Mouse (Mus musculus): ENCODE results near the gene Ppp2r5e. TPM values are rescaled to one million over a fixed set of nuclear protein-coding genes. Genes with fewer than 3 reads are reported as not detected.
"Not testable (repeated sequence)": the region's sequence is repeated elsewhere in the genome, so short reads cannot be mapped to it uniquely, and the experiment has no call there.

Ppp2r5e gene
- total RNA-seq, 2 experiments from 2014 or later, result 24.2 to 26.9 TPM

DNA sequence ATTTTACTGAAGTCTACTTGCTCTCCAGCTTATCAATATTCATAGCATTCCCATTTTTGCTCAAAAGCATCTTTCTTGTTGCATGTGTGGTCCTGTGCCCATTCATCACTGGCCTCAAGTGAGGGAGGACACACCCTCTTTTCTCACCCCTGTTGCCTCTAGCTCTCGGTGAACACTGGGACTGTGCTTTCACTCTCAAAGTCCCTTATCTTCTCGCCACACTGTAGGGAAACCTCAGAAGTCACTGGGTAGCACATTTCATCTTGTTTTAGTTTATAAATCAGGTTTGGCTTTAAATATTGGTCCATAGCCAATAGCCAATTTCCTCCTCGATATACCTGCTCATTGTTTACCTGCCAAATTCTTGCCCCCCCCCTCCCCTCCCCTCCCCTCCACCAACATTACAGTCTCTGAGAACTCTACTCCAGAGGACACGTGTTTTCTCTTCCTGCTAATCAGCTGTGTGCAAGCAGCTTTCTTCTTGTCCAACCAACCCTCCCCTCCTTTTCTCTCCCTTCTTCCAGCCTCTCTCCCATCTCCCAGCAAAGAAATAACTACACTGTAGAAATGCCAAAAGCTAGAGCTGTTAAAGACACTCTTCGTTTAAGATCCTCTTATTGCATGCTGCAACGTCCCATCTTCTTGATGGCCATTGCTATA is 90.9 kb downstream of the Ppp2r5e start:
- DNase-seq, result no peak
- intact Hi-C loops (cut with DNase I; ENCODE audit: low total_unique reads), result no loop called here

DNA sequence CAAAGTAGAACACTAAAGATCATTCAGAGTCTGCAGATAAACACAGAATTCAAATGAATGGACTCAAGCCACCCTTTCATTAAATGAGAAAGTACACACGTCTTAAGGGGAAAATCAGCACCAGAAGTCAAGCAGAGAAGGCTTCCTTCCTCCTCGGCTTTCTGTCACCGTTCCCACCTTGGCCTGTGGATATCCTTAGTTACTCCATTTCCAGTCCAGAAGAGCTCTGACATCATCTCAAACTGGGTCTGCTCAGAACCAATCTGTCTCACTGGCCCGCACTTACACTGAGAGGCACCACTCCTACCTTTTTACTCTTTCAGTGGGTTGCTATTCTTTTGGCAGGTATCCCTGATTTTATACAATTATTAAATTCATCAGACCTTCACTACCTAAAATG is 93.4 kb downstream of the Ppp2r5e start:
- intact Hi-C loops (cut with DNase I; ENCODE audit: low total_unique reads), result no loop called here
- DNase-seq, result no peak

DNA sequence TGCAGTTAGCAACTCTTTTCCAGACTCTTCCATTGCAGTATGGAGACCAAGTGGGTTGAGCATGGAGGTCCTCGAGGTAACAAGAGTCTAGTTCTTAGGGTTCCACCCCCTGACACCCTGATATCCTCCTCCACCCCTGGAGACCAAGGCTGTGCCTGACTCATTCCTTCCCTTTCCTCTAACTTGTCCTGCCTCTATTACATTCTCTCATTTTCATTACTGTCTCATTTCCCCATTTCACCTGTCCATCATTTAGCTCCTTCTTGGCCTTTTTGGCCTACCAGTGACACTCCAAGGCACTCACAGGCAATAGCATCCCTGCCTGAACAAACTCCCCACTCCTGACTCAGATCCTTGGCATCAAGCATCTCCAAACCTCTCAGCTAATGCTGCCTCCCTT is 98.3 kb downstream of the Ppp2r5e start:
- intact Hi-C loops (cut with DNase I; ENCODE audit: low total_unique reads), result no loop called here
- DNase-seq, result no peak

DNA sequence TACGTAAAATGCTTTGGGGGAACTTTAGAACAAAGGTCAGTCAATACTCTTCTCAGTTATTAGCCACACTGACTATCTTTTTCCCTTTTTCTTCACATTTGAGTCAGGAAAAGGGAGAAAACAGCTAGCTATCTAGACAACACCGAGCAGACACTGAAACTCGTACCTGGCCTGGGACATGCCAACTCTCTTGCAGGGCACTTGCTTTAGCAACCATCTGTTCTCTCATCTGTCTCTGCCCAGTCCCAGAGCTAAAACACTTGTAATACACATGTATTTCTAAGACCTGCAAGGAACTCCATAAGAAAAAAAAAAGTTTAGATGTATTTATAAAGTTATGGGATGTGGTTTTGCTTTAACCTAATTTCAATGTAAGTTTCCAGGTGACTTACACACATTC is 100.4 kb downstream of the Ppp2r5e start:
- intact Hi-C loops (cut with DNase I; ENCODE audit: low total_unique reads), result no loop called here
- no peak for DNase-seq

DNA sequence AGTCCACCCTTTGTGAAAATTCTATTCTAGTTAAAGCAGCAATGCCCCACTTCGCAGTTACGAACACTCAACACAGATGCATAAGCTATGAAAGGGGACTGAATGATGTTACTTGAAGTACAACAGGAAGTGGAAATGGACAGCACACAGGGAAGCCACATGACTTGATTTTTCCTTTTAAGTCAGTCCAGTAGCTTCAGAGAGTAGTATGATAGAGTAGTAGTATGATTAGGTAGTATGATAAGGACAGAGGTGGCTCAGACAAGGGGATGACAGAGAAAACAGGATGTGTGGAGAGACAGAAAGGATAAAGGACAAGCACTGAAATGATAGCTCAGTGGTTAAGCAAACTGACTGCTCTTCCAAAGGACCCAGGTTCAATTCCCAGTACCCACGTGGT is 101.4 kb downstream of the Ppp2r5e start:
- intact Hi-C loops (cut with DNase I; ENCODE audit: low total_unique reads), result no loop called here

DNA sequence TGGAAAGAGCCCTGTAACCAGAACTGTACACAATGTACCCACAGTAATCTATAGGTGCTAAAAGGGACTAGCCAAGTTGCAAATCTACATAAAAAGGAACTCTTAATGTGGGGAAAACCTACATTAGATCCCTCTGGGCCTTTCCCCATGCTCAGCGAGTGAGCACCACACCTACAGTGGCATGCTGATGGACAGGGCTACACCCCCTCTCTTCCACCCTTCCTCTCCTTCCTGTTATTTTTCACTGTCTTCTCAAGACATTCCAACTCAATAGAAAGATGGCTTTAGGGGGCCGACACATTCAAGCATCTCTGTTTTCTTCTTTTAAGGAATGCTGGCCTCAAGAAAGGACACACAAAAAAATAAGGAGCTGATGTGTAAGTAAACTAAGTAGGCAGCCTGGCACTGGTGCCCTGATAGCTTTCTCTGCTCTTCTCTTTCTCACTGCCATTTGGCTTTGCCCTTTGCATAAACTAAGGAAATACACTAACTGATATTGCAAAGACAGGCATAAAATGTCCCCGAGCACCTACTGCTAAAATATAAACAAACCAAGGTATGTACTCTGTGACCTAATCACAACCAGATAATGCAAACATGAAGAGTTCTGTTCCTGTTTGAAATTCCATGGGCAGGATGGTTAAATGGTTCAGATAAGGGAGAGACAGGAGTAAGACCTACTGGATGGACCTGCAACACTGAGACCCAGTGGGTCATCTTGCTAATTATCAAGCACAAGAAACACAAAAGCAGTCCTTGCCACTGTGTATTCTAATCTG is 103.3 kb downstream of the Ppp2r5e start:
- intact Hi-C loops (cut with DNase I; ENCODE audit: low total_unique reads), result no loop called here
- no peak for DNase-seq

More for the DNA sequence above, 101.4 kb downstream of the Ppp2r5e start:
- DNase-seq, result no peak

DNA sequence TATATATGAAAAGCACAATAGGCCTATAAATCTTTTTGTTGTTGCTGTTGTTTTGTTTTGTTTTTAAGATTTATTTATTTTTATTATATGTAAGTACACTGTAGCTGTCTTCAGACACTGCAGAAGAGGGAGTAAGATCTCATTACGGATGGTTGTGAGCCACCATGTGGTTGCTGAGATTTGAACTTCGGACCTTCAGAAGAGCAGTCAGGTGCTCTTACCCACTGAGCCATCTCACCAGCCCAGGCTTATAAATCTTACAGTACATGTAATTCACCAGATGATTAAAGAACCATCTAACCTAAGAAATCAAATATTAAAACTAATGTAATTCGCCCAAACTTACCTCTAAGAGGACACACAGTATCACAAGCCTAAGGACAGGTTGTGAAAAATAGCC is 103.9 kb downstream of the Ppp2r5e start:
- not testable (repeated sequence) for DNase-seq

DNA sequence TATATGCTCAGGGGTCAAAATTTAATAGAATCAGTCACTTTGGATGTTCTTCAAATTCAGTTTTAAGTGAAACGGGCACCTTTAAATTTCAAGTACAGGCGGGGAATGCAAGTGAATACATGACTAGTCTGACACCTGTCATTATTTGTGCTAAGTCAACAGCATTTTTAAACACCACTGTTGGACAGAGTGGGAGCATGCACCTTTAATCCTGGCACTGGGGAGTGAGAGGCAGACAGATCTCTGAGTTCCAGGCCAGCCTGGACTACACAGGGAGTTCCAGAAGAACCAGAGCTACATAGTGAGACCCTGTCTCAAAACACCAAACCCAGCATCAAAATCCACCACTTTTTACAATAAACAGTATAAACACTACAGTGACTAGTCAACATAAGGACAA is 108.5 kb downstream of the Ppp2r5e start:
- intact Hi-C loops (cut with DNase I; ENCODE audit: low total_unique reads), result no loop called here
- no peak for DNase-seq

More for the DNA sequence above, 103.9 kb downstream of the Ppp2r5e start:
- intact Hi-C loops (cut with DNase I; ENCODE audit: low total_unique reads), result not testable (repeated sequence)

DNA sequence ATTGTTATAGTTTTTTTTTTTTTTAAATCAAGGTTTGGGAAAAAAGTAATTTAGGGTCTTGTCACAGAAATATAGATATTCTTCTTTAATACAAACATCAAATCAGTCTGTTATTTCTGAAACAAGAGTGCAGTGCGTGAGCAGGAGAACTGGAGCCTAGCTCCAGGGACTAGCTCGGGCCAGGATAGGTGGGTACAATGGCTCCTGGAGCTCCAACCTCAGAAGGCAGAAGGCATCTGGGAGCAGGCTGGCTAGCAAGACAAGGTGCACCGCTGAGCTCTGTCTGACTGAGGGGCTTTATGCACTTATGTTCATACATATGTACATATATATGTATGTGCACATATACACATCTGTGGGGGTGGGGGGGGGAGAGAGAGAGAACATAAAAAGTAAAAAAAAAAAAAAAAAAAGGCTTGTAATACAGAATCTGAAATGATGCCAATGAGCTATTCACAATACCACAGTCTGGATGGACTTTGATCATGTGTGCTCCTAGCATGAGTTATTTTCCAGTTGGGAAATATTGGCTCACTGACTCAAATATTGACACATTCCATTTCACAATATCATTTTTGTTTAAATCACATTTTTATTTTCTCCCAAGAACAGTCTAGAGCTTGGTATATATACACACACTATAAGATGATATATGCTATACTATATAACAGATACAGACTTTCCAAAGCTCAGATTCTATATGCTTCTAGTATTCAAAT is 109.3 kb downstream of the Ppp2r5e start:
- no peak for DNase-seq
- intact Hi-C loops (cut with DNase I; ENCODE audit: low total_unique reads), result no loop called here

DNA sequence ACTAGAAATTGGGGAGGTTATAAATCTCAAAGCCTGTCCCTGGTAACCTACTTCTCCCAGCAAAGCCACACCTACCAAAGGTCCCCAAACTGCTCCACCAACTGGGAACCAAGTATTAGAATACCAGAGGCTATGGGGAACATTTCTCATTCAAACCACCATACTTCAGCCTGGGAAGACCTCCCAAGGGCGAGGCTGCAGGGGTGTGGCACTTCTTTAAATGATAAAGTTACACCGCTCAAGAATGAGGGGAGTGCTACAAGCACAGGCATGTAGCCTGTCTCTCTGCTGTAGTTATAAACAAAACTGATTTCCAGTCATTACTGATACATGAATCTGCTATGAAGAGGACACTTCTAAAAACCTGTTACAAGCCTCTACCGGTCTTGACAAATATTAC is 113.3 kb downstream of the Ppp2r5e start:
- intact Hi-C loops (cut with DNase I; ENCODE audit: low total_unique reads), result no loop called here
- DNase-seq, result no peak

DNA sequence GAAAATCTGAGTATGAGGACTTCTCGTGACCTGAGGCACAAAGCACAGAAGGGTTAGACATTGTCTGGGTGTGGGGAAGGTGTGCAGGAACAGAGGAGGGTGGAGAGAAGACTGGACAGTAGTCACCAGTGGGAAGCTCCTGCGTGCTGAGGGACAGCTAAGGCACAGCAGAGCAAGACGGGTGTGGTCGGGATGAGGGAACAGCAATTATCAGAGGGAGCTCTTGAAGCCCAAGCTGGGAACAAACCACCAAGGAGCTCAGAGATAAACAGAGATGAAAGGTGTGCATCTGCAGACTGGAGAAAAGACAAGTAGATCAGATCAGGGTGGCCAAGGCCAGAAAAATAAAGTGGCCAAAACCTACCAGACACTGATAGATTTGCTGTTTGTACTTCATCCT is 114.0 kb downstream of the Ppp2r5e start:
- no peak for DNase-seq
- intact Hi-C loops (cut with DNase I; ENCODE audit: low total_unique reads), result no loop called here

DNA sequence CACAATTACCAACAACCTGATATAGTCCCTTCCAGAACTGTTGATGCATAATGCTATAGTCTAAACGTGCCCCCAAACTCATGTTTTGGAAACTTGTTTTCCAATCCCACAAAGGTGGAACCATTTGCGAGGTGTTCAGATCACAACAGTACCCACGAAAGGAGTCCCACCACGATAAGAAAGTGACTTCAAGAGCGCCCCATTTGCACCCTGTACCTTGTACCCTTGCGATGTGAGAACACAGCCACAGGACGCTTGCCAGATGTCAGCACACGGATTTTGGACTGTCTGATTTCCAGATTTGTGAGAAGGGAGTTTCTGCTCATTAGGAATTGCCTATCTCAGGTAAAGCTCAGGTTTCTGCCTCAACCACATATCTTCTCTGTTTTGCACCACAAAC is 116.0 kb downstream of the Ppp2r5e start:
- intact Hi-C loops (cut with DNase I; ENCODE audit: low total_unique reads), result no loop called here
- no peak for DNase-seq

DNA sequence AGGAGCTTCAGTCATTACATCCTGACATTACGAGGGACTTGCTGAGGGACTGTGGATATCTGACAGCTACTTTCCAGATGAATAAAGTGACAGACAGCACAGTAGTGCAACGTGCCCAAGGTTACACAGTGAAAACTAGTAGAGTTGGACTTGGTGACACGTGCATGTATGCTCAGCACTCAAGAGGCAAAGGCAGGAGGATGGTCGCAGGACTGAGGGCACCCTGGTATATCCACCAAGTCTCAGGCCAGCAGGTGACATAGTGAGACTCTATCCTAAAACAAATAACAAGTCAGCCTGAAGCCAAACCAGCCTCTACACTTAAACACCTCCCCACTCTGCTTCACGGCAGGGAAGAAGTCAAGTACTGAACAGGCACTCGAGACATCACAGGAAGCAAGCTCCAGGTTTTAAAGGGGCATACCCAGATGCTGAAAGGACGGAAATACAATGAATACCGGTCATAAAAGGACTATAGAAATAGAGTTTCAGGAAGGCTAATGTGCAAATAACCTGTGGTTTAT is 116.6 kb downstream of the Ppp2r5e start:
- no peak for DNase-seq
- intact Hi-C loops (cut with DNase I; ENCODE audit: low total_unique reads), result no loop called here

DNA sequence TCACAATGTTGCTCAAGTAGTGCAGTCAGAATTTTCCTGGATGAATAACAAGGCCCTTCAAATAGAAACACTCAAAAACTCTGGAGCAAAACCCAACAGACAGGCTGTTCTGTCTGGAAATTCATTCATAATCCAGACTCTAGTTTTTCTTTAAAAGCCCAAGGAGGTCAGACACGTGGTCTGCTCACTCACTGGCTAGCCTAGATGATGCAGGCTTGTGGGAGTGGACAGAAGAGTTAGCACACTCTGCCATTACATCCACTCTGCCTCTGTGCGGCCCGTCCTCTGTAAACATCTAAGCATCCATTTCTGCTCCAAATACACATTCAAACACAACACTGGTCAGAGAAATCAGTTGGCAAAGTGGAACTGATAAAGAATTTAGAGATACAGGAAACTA is 117.4 kb downstream of the Ppp2r5e start:
- DNase-seq, result no peak
- intact Hi-C loops (cut with DNase I; ENCODE audit: low total_unique reads), result no loop called here

DNA sequence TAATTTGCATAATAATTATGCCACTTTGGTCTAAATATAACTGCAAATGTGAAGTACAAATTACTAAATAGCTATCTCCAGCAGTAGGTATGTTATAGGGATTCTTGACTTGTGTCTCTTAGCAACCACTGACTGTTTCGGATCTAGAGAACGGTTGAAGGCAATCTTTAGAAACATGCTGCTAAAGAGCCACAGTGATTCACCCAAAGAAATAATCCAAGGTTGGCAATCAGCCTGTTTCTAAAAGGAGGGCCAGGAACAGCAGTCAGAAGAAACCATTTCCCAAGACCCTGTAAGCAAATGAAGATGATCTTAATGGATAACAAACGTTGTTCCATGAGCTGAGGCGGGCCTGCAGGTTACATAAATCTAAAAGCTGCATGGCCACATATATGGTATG is 117.9 kb downstream of the Ppp2r5e start:
- no peak for DNase-seq

DNA sequence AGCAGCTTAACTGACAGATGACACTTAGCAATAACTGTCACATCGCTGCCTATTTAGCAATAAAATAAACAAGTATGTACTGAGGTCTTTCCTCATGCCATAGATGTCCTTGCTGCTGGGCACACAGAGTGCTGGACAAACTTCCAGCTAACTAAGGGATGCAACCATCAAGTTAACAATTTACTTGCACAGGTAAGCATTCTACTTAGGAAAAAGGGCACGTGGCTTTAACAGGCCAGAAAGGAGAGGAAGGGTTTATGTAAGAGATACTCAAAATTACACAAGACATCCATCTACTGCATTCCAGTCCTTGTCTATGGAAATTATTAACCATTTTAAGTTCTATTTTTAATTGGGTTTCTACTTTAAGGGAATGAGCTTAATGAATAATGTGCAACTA is 123.0 kb downstream of the Ppp2r5e start:
- intact Hi-C loops (cut with DNase I; ENCODE audit: low total_unique reads), result no loop called here

More for the DNA sequence above, 117.9 kb downstream of the Ppp2r5e start:
- intact Hi-C loops (cut with DNase I; ENCODE audit: low total_unique reads), result no loop called here

DNA sequence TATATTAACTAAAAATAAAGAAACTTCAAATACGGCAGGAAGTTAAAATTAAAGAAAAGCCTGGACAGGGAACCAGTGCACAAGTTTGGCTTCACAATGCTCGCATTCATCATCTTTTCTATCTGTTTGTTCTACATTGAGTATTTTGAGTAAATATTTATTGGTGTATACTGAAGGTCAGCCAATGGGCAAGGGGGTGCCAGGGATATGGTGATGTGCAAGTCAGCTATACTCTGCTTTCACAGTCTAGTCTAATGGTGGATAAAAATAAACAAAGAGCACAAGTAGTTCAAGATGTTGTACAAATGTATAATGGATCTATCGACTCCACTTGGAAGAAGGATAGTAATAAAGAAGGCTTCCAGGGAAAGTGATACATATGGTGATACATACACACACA is 123.9 kb downstream of the Ppp2r5e start:
- intact Hi-C loops (cut with DNase I; ENCODE audit: low total_unique reads), result no loop called here
- DNase-seq, result no peak

More for the DNA sequence above, 123.0 kb downstream of the Ppp2r5e start:
- no peak for DNase-seq

DNA sequence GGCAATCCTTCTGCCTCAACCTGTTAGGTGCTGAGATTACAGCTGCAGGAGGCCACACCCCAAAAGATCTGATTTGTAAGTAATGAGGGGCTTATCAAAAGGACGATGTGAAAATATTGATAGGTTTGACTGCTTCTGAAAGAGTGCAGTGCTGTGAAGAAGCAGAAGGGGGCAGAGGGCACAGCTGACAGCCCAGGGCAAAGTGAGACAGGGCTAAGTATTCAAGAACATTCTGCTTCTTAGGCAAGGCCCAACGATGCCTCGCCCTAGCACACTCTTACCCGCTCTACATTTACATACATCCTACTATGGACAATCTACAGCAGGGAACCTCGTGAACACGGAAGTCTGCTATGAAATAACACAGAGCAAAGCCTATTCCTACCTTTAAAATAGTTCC is 128.2 kb downstream of the Ppp2r5e start:
- intact Hi-C loops (cut with DNase I; ENCODE audit: low total_unique reads), result loop anchor here (5.0 to 10.0 kb wide), 2 partner anchors 127 to 179 kb away; partner anchors contain the start of gene Ppp2r5e
- no peak for DNase-seq

DNA sequence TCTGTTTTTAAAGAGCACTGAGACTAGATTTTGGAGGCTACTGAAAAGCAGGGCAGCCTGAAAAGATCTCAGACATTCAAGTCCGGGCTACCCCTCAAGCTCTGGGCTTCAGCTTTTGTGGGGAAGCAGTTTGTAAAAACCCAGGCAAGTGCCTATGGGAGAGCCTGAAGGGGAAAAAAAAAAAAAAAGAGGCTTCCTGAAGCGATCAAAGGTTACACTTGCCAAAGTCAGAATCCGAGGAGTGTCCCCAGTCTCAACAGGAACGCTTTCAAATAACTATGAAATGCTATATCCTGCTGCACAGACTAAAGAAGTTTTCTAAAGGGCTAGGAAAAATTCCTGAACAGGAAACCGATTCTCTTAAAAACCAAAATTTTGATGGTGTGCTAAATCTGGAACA is 128.9 kb downstream of the Ppp2r5e start:
- intact Hi-C loops (cut with DNase I; ENCODE audit: low total_unique reads), result loop anchor here (5.0 to 10.0 kb wide), 2 partner anchors 128 to 180 kb away; partner anchors contain the start of gene Ppp2r5e
- no peak for DNase-seq

DNA sequence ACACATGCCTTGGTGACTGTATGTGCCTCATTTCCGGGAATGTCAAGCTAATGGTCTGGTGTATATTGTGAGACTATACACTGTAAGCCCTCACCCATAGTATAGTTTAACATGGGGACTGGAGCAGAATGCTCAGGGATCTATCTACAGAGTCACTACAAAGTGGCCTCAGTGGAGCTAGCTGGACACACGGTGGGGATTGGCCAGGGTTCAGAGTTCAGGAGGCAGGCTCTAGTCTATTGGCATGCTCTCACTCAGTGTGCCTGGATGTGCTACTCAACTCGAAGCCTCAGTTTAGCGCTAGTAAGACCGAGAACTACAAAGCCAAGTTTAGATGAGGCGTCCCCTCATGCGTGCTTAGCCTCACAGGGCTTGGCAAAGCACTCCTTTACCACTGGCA is 129.8 kb downstream of the Ppp2r5e start:
- intact Hi-C loops (cut with DNase I; ENCODE audit: low total_unique reads), result loop anchor here (5.0 to 10.0 kb wide), 2 partner anchors 129 to 181 kb away; partner anchors contain the start of gene Ppp2r5e

More for the DNA sequence above, 129.8 kb downstream of the Ppp2r5e start:
- DNase-seq, result no peak
